Mouse (Mus musculus) forebrain, embryonic 10.5 days (tissue): ENCODE results near the gene Cdv3. TPM values are rescaled to one million over a fixed set of nuclear protein-coding genes. Genes with fewer than 3 reads are reported as not detected.

Source experiments
- DNase-seq: peaks from one replicate; pipeline ENCODE4 v3.0.0-alpha.2; 2017; ENCODE audit warnings: low spot score; ENCODE audit errors: extremely low spot score
- H3K27ac ChIP-seq: fragments of 300-500 bp; sonication (generic); 2 replicates; pipeline ENCODE4 v1.5.1; 2016; ENCODE audit warnings: mild to moderate bottlenecking
- H3K27me3 ChIP-seq: fragments of 300-500 bp; sonication (generic); 2 replicates; pipeline ENCODE4 v1.6.1; 2016; ENCODE audit warnings: mild to moderate bottlenecking; ENCODE audit not compliant: poor library complexity, severe bottlenecking
- H3K36me3 ChIP-seq: fragments of 300-500 bp; sonication (generic); replicated peaks from 2 replicates; pipeline ENCODE4 v1.6.1; 2016; ENCODE audit warnings: mild to moderate bottlenecking, moderate library complexity
- H3K4me1 ChIP-seq: fragments of 300-500 bp; sonication (generic); 2 replicates; pipeline ENCODE4 v1.6.1; 2016
- H3K4me3 ChIP-seq: fragments of 300-500 bp; sonication (generic); 2 replicates; pipeline ENCODE4 v1.5.1; 2016; ENCODE audit warnings: mild to moderate bottlenecking, moderate library complexity
- H3K9me3 ChIP-seq: fragments of 300-500 bp; sonication (generic); 2 replicates; pipeline ENCODE4 v1.6.1; 2016; ENCODE audit warnings: mild to moderate bottlenecking, moderate library complexity
- WGBS: fragments of 180-500 bp; shearing (Covaris S2); methylation state at CpG from one replicate; pipeline ENCODE4 v1.1.7; 2016; 5-methylcytosine and 5-hydroxymethylcytosine counted together
- polyA plus RNA-seq: library from polyadenylated mRNA; unstranded; fragments of >200 nt; fragmentation: Nextera tagmentation; extraction: Ambion mirVana; gene quantifications from 2 replicates; pipeline ENCODE4 v1.2.1, GENCODE M21; 2016

Gene Cdv3
- polyA plus RNA-seq: 188 and 213 TPM in 2 replicates

- Histone ChIP-seq H3K27ac (peak within 1 kb of the TSS; percentile 99), H3K9me3 (no peaks in the 10 kb centered on the region), H3K4me3 (peak within 1 kb of the TSS; percentile 92), H3K27me3 (no peaks in the 10 kb centered on the region), H3K36me3 (peaks cover 49% of the 10 kb centered on the region), H3K4me1 (peaks cover 48% of the 10 kb centered on the region)
- peak; percentile 99 for DNase-seq
- WGBS: 2% methylated on average over 94 of the region's 95 CpGs
Observed at GRCm38 (mm10) chr9:103365290-103366247, at the start of gene Cdv3. TSS of gene Cdv3 (minus strand) at chr9:103365840.

- no peaks in the 10 kb centered on the region for H3K36me3 ChIP-seq
- peaks cover 31% of the 10 kb centered on the region for H3K4me1 ChIP-seq
- DNase-seq: no peak
- peak overlapping the region; percentile 44; the same call in 1 of the 2 replicates for H3K27ac ChIP-seq
- H3K4me3 ChIP-seq: no peak overlapping the region
- 42% methylated on average over 9 of the region's 9 CpGs for WGBS
- H3K27me3 ChIP-seq: no peaks in the 10 kb centered on the region
- no peaks in the 10 kb centered on the region for H3K9me3 ChIP-seq
Observed at GRCm38 (mm10) chr9:103413457-103413856, 47.8 kb upstream of the Cdv3 start.

GRCm38 (mm10) chr9:103409119-103409518, 43.5 kb upstream of the Cdv3 start:
- DNase-seq: no peak
- H3K4me1 ChIP-seq: peaks cover 26% of the 10 kb centered on the region
- H3K27me3 ChIP-seq: no peaks in the 10 kb centered on the region
- WGBS: 80% methylated on average over 2 of the region's 2 CpGs
- no peak overlapping the region for H3K27ac ChIP-seq
- no peak overlapping the region for H3K4me3 ChIP-seq
- no peaks in the 10 kb centered on the region for H3K36me3 ChIP-seq
- no peaks in the 10 kb centered on the region for H3K9me3 ChIP-seq

- peaks cover 17% of the 10 kb centered on the region for H3K4me1 ChIP-seq
- 79% methylated on average over 4 of the region's 4 CpGs for WGBS
- no peak overlapping the region for H3K27ac ChIP-seq
- H3K27me3 ChIP-seq: no peaks in the 10 kb centered on the region
- no peaks in the 10 kb centered on the region for H3K9me3 ChIP-seq
- H3K36me3 ChIP-seq: no peaks in the 10 kb centered on the region
- no peak overlapping the region for H3K4me3 ChIP-seq
- DNase-seq: no peak
Observed at GRCm38 (mm10) chr9:103408136-103408777, 42.6 kb upstream of the Cdv3 start.

- Histone ChIP-seq H3K4me3 (no peak overlapping the region), H3K9me3 (peaks cover 8% of the 10 kb centered on the region), H3K27me3 (no peaks in the 10 kb centered on the region), H3K36me3 (no peaks in the 10 kb centered on the region), H3K4me1 (peaks cover 2% of the 10 kb centered on the region), H3K27ac (no peak overlapping the region)
- DNase-seq: no peak
- 90% methylated on average over 4 of the region's 4 CpGs for WGBS
Observed at GRCm38 (mm10) chr9:103403331-103403973, 37.8 kb upstream of the Cdv3 start.

- 92% methylated on average over 21 of the region's 21 CpGs for WGBS
- peaks cover 8% of the 10 kb centered on the region for H3K9me3 ChIP-seq
- DNase-seq: no peak
Observed at GRCm38 (mm10) chr9:103398509-103399157, 33.0 kb upstream of the Cdv3 start.

GRCm38 (mm10) chr9:103393256-103393655, 27.6 kb upstream of the Cdv3 start:
- Histone ChIP-seq H3K4me1 (no peaks in the 10 kb centered on the region), H3K27ac (no peak overlapping the region), H3K9me3 (no peaks in the 10 kb centered on the region; the same call in 1 of the 2 replicates), H3K4me3 (no peak overlapping the region), H3K27me3 (no peaks in the 10 kb centered on the region), H3K36me3 (no peaks in the 10 kb centered on the region)
- DNase-seq: no peak
- 90% methylated on average over 11 of the region's 11 CpGs for WGBS

More at GRCm38 (mm10) chr9:103398509-103399157, 33.0 kb upstream of the Cdv3 start:
- Histone ChIP-seq H3K27ac (no peak overlapping the region), H3K4me1 (no peaks in the 10 kb centered on the region), H3K4me3 (no peak overlapping the region), H3K27me3 (no peaks in the 10 kb centered on the region), H3K36me3 (no peaks in the 10 kb centered on the region)

GRCm38 (mm10) chr9:103391796-103392372, 26.2 kb upstream of the Cdv3 start:
- Histone ChIP-seq H3K27ac (no peak overlapping the region), H3K4me1 (peaks cover 12% of the 10 kb centered on the region), H3K9me3 (no peaks in the 10 kb centered on the region), H3K36me3 (no peaks in the 10 kb centered on the region), H3K4me3 (no peak overlapping the region), H3K27me3 (no peaks in the 10 kb centered on the region)
- no peak for DNase-seq
- 80% methylated on average over 6 of the region's 6 CpGs for WGBS

GRCm38 (mm10) chr9:103389261-103389660, 23.6 kb upstream of the Cdv3 start:
- Histone ChIP-seq H3K36me3 (no peaks in the 10 kb centered on the region), H3K4me3 (no peak overlapping the region), H3K9me3 (no peaks in the 10 kb centered on the region), H3K27me3 (no peaks in the 10 kb centered on the region), H3K4me1 (peaks cover 25% of the 10 kb centered on the region), H3K27ac (no peak overlapping the region)
- WGBS: 97% methylated on average over 6 of the region's 6 CpGs
- no peak for DNase-seq

GRCm38 (mm10) chr9:103387011-103387653, 21.5 kb upstream of the Cdv3 start:
- H3K9me3 ChIP-seq: no peaks in the 10 kb centered on the region
- no peak for DNase-seq
- H3K4me3 ChIP-seq: no peak overlapping the region
- peaks cover 32% of the 10 kb centered on the region for H3K4me1 ChIP-seq
- WGBS: 82% methylated on average over 10 of the region's 10 CpGs
- no peaks in the 10 kb centered on the region for H3K27me3 ChIP-seq
- no peaks in the 10 kb centered on the region for H3K36me3 ChIP-seq
- 0 out of 2 replicates have a peak overlapping the region, but pooled peaks have one; percentile 0 for H3K27ac ChIP-seq

- no peaks in the 10 kb centered on the region for H3K9me3 ChIP-seq
- no peak overlapping the region for H3K4me3 ChIP-seq
- H3K27me3 ChIP-seq: no peaks in the 10 kb centered on the region
- H3K36me3 ChIP-seq: no peaks in the 10 kb centered on the region
- H3K4me1 ChIP-seq: peaks cover 32% of the 10 kb centered on the region
- no peak for DNase-seq
- WGBS: 58% methylated on average over 5 of the region's 5 CpGs
- H3K27ac ChIP-seq: 0 out of 2 replicates have a peak overlapping the region, but pooled peaks have one; percentile 0
Observed at GRCm38 (mm10) chr9:103386573-103386972, 20.9 kb upstream of the Cdv3 start.
